Mouse (Mus musculus): ENCODE measurements around the gene Safb2.

- TF ChIP-seq CTCF (IDR thresholded peaks at IDR 0.05; ENCODE audit: borderline replicate concordance, insufficient read depth, low read length) (no peak), POLR2A (IDR thresholded peaks at IDR 0.05; ENCODE audit: low read depth, low read length) (no peak)
These were observed 30.2 kb upstream of the Safb2 start for GRCm38 (mm10) chr17:56614391-56615135.
